Mouse (Mus musculus) retina, postnatal 1 day (tissue): Measurements from ENCODE around the gene Lrrc8a.

ENCODE experiments used
- DNase-seq: peaks from one replicate; pipeline ENCODE4 v3.0.0-alpha.2; 2012

Gene Lrrc8a

GRCm38 (mm10) chr2:30309351-30309750, 71.8 kb downstream of the Lrrc8a start:
- no peak for DNase-seq

- DNase-seq, result no peak
Observed at GRCm38 (mm10) chr2:30311481-30311880, 74.0 kb downstream of the Lrrc8a start.
